Mouse (Mus musculus): ENCODE results near the gene Wdr54. TPM values are rescaled to one million over a fixed set of nuclear protein-coding genes. Genes with fewer than 3 reads are reported as not detected.

Wdr54 gene
- polyA plus RNA-seq, 1 experiment from 2014 or later = 1.0 TPM

GRCm38 (mm10) chr6:83142211-83142731 lies 13.9 kb downstream of the Wdr54 start:
- Histone ChIP-seq H3K9ac (ENCODE audit: low read depth, low read length) (peak overlapping the region; percentile 34; the same call in 1 of the 2 replicates), H3K27ac (ENCODE audit: low read depth, low read length) (no peak overlapping the region), H3K9me3 (ENCODE audit: control insufficient read depth) (no peaks in the 10 kb centered on the region), H3K4me1 (replicated peaks; ENCODE audit: control insufficient read depth, insufficient read depth, low read length) (peaks cover 6% of the 10 kb centered on the region; the same call in 1 of the 2 replicates), H3K36me3 (ENCODE audit: control insufficient read depth, insufficient read depth) (peaks cover 8% of the 10 kb centered on the region; the same call in 1 of the 2 replicates), H3K4me3 (ENCODE audit: low read depth, low read length) (peak overlapping the region; percentile 17; the same call in 1 of the 2 replicates), H3K27me3 (replicated peaks; ENCODE audit: control insufficient read depth, insufficient read depth, low read length) (no peaks in the 10 kb centered on the region), H3K4me2 (replicated peaks; ENCODE audit: low read depth) (peak overlapping the region; percentile 52)
- WGBS = 17% methylated on average over 40 of the region's 41 CpGs
- no peak for TF ChIP-seq CTCF (IDR thresholded peaks at IDR 0.05; ENCODE audit: low read depth)
- no peak for ATAC-seq

DNA sequence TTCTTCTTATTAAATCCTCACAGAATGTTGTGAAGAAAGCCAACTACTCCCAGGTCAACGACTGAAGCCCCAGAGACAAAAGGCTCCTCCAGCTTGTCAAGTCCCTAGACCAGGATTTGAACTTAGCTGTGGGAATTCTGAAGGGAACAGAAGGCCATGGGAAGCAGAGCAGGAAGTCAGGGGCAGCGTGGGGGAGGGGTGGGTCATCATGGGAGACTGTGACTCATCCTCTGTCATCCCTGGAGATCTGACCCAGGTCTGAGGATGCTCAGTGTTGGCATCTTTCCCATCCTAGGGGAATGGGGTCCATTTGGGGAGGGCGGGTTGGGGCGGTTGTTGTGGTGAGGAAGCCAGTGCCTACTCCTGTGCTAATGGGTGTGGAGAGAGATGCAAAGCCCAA lies 14.6 kb downstream of the Wdr54 start:
- Histone ChIP-seq H3K27me3 (replicated peaks; ENCODE audit: control insufficient read depth, insufficient read depth, low read length) (no peaks in the 10 kb centered on the region), H3K4me3 (ENCODE audit: low read depth, low read length) (no peak overlapping the region), H3K9ac (ENCODE audit: low read depth, low read length) (0 out of 2 replicates have a peak overlapping the region, but pooled peaks have one; percentile 34), H3K9me3 (ENCODE audit: control insufficient read depth) (no peaks in the 10 kb centered on the region), H3K4me2 (replicated peaks; ENCODE audit: low read depth) (peak overlapping the region; percentile 52; the same call in 1 of the 2 replicates), H3K36me3 (ENCODE audit: control insufficient read depth, insufficient read depth) (peaks cover 3% of the 10 kb centered on the region; the same call in 1 of the 2 replicates), H3K27ac (ENCODE audit: low read depth, low read length) (no peak overlapping the region), H3K4me1 (replicated peaks; ENCODE audit: control insufficient read depth, insufficient read depth, low read length) (peaks cover 6% of the 10 kb centered on the region; the same call in 1 of the 2 replicates)
- 48% methylated on average over 4 of the region's 4 CpGs for WGBS
- ATAC-seq = no peak
- no peak for TF ChIP-seq CTCF (IDR thresholded peaks at IDR 0.05; ENCODE audit: low read depth)

GRCm38 (mm10) chr6:83140044-83140443 lies 16.2 kb downstream of the Wdr54 start:
- Histone ChIP-seq H3K36me3 (ENCODE audit: control insufficient read depth, insufficient read depth) (no peaks in the 10 kb centered on the region), H3K4me1 (replicated peaks; ENCODE audit: control insufficient read depth, insufficient read depth, low read length) (peaks cover 10% of the 10 kb centered on the region), H3K9ac (ENCODE audit: low read depth, low read length) (no peak overlapping the region), H3K4me2 (replicated peaks; ENCODE audit: low read depth) (no peak overlapping the region), H3K4me3 (ENCODE audit: low read depth, low read length) (no peak overlapping the region), H3K27me3 (replicated peaks; ENCODE audit: control insufficient read depth, insufficient read depth, low read length) (no peaks in the 10 kb centered on the region), H3K9me3 (ENCODE audit: control insufficient read depth) (no peaks in the 10 kb centered on the region), H3K27ac (ENCODE audit: low read depth, low read length) (no peak overlapping the region)
- TF ChIP-seq CTCF (IDR thresholded peaks at IDR 0.05; ENCODE audit: low read depth) = no peak
- WGBS = 89% methylated on average over 8 of the region's 8 CpGs
- no peak for ATAC-seq

DNA sequence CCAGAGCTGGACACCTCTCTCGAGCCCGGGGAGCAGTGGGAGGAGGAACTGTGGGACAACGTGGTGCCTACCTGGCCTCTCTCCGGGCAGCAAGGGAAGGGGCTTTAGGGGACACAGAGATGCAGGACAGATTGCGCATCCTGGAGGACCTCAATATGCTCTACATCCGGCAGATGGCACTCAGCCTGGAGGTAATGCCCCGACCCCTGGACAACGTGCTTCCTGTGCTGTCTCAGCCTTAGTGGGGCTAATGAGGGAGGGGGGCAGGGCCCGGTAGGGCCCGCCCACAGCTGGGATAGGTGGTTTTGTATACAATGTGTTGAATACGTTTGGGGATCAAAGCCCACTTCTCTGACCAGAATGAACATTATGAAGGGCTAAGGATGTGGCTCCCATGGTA lies 18.1 kb downstream of the Wdr54 start:
- no peak for ATAC-seq
- H3K9ac ChIP-seq (ENCODE audit: low read depth, low read length) = peak overlapping the region; percentile 79; the same call in 1 of the 2 replicates
- H3K9me3 ChIP-seq (ENCODE audit: control insufficient read depth) = no peaks in the 10 kb centered on the region
- peak overlapping the region; percentile 95 for H3K27ac ChIP-seq (ENCODE audit: low read depth, low read length)
- peak overlapping the region; percentile 59 for H3K4me3 ChIP-seq (ENCODE audit: low read depth, low read length)
- TF ChIP-seq CTCF (IDR thresholded peaks at IDR 0.05; ENCODE audit: low read depth) = peak; percentile 42
- no peaks in the 10 kb centered on the region for H3K27me3 ChIP-seq (replicated peaks; ENCODE audit: control insufficient read depth, insufficient read depth, low read length)
- no peaks in the 10 kb centered on the region for H3K36me3 ChIP-seq (ENCODE audit: control insufficient read depth, insufficient read depth)
- peaks cover 14% of the 10 kb centered on the region for H3K4me1 ChIP-seq (replicated peaks; ENCODE audit: control insufficient read depth, insufficient read depth, low read length)
- WGBS = 6% methylated on average over 11 of the region's 11 CpGs
- H3K4me2 ChIP-seq (replicated peaks; ENCODE audit: low read depth) = peak overlapping the region; percentile 87

GRCm38 (mm10) chr6:83137576-83137950 lies 18.6 kb downstream of the Wdr54 start:
- peak overlapping the region; percentile 59 for H3K4me3 ChIP-seq (ENCODE audit: low read depth, low read length)
- no peaks in the 10 kb centered on the region for H3K9me3 ChIP-seq (ENCODE audit: control insufficient read depth)
- ATAC-seq = peak; percentile 51
- peak overlapping the region; percentile 95 for H3K27ac ChIP-seq (ENCODE audit: low read depth, low read length)
- peak overlapping the region; percentile 79 for H3K9ac ChIP-seq (ENCODE audit: low read depth, low read length)
- H3K36me3 ChIP-seq (ENCODE audit: control insufficient read depth, insufficient read depth) = no peaks in the 10 kb centered on the region
- peak; percentile 15; the same call in 1 of the 2 replicates for TF ChIP-seq CTCF (IDR thresholded peaks at IDR 0.05; ENCODE audit: low read depth)
- peak overlapping the region; percentile 87 for H3K4me2 ChIP-seq (replicated peaks; ENCODE audit: low read depth)
- H3K4me1 ChIP-seq (replicated peaks; ENCODE audit: control insufficient read depth, insufficient read depth, low read length) = peaks cover 14% of the 10 kb centered on the region
- H3K27me3 ChIP-seq (replicated peaks; ENCODE audit: control insufficient read depth, insufficient read depth, low read length) = no peaks in the 10 kb centered on the region
- WGBS = 0% methylated on average over 12 of the region's 12 CpGs

DNA sequence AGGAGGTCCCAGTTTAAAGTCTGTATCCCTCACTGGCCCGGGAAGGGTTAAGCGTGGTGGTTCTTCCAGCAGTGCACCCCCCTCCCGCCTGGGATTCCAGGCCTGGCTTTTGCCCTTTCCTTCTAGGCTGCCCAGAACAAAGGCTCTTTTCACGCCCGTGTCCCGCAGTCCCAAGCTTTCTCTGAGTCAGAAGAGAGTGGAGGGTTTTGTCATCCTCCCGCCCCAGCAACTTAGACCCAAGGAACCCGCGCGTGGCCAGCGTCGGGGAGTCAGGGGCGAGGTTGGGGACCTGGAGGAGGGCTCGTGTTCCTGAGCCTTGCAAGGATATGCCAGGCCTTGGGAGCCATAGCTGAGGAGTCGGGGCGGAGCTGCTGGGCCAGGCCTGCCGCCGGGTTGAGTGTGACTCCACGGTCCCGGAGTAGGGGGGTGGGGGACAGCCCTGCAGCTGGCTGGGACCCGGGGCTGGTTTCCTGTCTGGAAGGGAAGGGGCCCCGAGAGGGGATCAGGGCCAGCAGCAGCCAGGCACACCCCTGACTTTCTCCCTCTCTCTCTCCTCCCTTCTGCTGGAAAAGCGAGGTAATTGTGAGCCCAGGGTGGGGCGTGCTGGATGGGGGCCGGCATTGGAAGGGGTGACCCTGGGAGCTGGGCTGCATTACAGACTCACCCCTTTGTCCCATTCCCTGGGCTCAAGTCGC lies 19.2 kb downstream of the Wdr54 start:
- Histone ChIP-seq H3K4me2 (replicated peaks; ENCODE audit: low read depth) (peak overlapping the region; percentile 87), H3K9ac (ENCODE audit: low read depth, low read length) (peak overlapping the region; percentile 79), H3K4me3 (ENCODE audit: low read depth, low read length) (peak overlapping the region; percentile 59), H3K27me3 (replicated peaks; ENCODE audit: control insufficient read depth, insufficient read depth, low read length) (no peaks in the 10 kb centered on the region), H3K27ac (ENCODE audit: low read depth, low read length) (peak overlapping the region; percentile 95), H3K36me3 (ENCODE audit: control insufficient read depth, insufficient read depth) (no peaks in the 10 kb centered on the region), H3K9me3 (ENCODE audit: control insufficient read depth) (no peaks in the 10 kb centered on the region), H3K4me1 (replicated peaks; ENCODE audit: control insufficient read depth, insufficient read depth, low read length) (peaks cover 10% of the 10 kb centered on the region)
- peak; percentile 58 for ATAC-seq
- no peak for TF ChIP-seq CTCF (IDR thresholded peaks at IDR 0.05; ENCODE audit: low read depth)
- 2% methylated on average over 26 of the region's 26 CpGs for WGBS

All from intestine, postnatal 0 days (tissue).